Mouse (Mus musculus): ENCODE data around the gene Prss8. TPM values are rescaled to one million over a fixed set of nuclear protein-coding genes. Genes with fewer than 3 reads are reported as not detected.

Prss8 gene
- total and polyA plus RNA-seq, 3 experiments, result 0.12 to 0.21 TPM; not detected in 1

GRCm38 (mm10) chr7:127967922-127968828 is 38.3 kb upstream of the Prss8 start:
- DNase-seq (ENCODE audit: low read depth, low spot score), result peak; percentile 80
- TF ChIP-seq POLR2A (IDR thresholded peaks at IDR 0.05; ENCODE audit: control insufficient read depth in 1 of 2, insufficient read depth in 1 of 2, low read depth in 1 of 2, low read length in 2 of 2, poor library complexity in 1 of 2) (no peak), CTCF (IDR thresholded peaks at IDR 0.05 in 2 of 3, conservative IDR thresholded peaks at IDR 0.05 in 1 of 3; ENCODE audit: control insufficient read depth in 1 of 3, insufficient read depth in 1 of 3, low read depth in 2 of 3, low read length in 3 of 3, poor library complexity in 1 of 3, severe bottlenecking in 1 of 3) (no peak), NRF1 (IDR thresholded peaks at IDR 0.05; ENCODE audit: insufficient read depth, low read depth, low read length, poor library complexity, severe bottlenecking) (peak; percentile 51; the same call in 1 of the 2 replicates), E2F4 (IDR thresholded peaks at IDR 0.05; ENCODE audit: borderline replicate concordance, low read depth, low read length) (no peak), HCFC1 (IDR thresholded peaks at IDR 0.05; ENCODE audit: low read depth, low read length) (no peak; the same call in 1 of the 2 replicates), MAFK (IDR thresholded peaks at IDR 0.05; ENCODE audit: borderline replicate concordance, low read depth, low read length) (no peak), BHLHE40 (IDR thresholded peaks at IDR 0.05; ENCODE audit: borderline replicate concordance, low read depth, low read length) (no peak), POLR2AphosphoS2 (IDR thresholded peaks at IDR 0.05; ENCODE audit: low read length) (peak; percentile 41; the same call in 1 of the 2 replicates), ETS1 (IDR thresholded peaks at IDR 0.05; ENCODE audit: low read depth, low read length) (peak; percentile 40), POLR2AphosphoS5 (IDR thresholded peaks at IDR 0.05; ENCODE audit: borderline replicate concordance, low read depth, low read length) (no peak), ZMIZ1 (IDR thresholded peaks at IDR 0.05; ENCODE audit: low read depth, low read length) (no peak), RAD21 (IDR thresholded peaks at IDR 0.05; ENCODE audit: low read depth, low read length) (no peak), GATA1 (IDR thresholded peaks at IDR 0.05; ENCODE audit: low read depth, low read length) (no peak), KAT2A (conservative IDR thresholded peaks at IDR 0.05; ENCODE audit: low read depth, low read length) (no peak), MAZ (IDR thresholded peaks at IDR 0.05; ENCODE audit: low read depth, low read length) (0 out of 2 replicates have a peak, but pooled peaks have one; percentile 1), MXI1 (IDR thresholded peaks at IDR 0.05; ENCODE audit: low read depth, low read length) (peak; percentile 67), SIN3A (IDR thresholded peaks at IDR 0.05; ENCODE audit: low read length) (no peak; the same call in none of the 2 replicates), ELF1 (IDR thresholded peaks at IDR 0.05; ENCODE audit: low read depth, low read length) (no peak), SMC3 (IDR thresholded peaks at IDR 0.05; ENCODE audit: low read depth, low read length) (no peak), USF1 (IDR thresholded peaks at IDR 0.05; ENCODE audit: low read depth, low read length) (no peak), CHD2 (IDR thresholded peaks at IDR 0.05; ENCODE audit: low read length) (no peak), TBP (IDR thresholded peaks at IDR 0.05; ENCODE audit: low read depth, low read length) (no peak), ZNF384 (IDR thresholded peaks at IDR 0.05; ENCODE audit: low read depth, low read length) (peak; percentile 31; the same call in 1 of the 2 replicates)

More at GRCm38 (mm10) chr7:127967922-127968828, 38.3 kb upstream of the Prss8 start:
- H3K4me3 ChIP-seq (ENCODE audit: control insufficient read depth in 1 of 2, insufficient read depth in 1 of 2, low read depth in 2 of 2, low read length in 2 of 2), result peak overlapping the region; percentile 81 to 97
- peaks cover 3 to 17% of the 10 kb centered on the region in 2 experiments for H3K4me1 ChIP-seq (ENCODE audit: control insufficient read depth in 1 of 2, insufficient read depth in 2 of 2, low read length in 2 of 2)
- H3K36me3 ChIP-seq (ENCODE audit: control insufficient read depth in 1 of 2, insufficient read depth in 2 of 2, low read length in 2 of 2), result peaks cover 19 to 38% of the 10 kb centered on the region in 2 experiments
- peak overlapping the region; percentile 99 for H3K9ac ChIP-seq (ENCODE audit: control insufficient read depth, low read depth, low read length, poor library complexity, severe bottlenecking)
- H3K27ac ChIP-seq (ENCODE audit: control insufficient read depth, low read depth, low read length), result peak overlapping the region; percentile 37
- peaks cover 44% of the 10 kb centered on the region for H3K79me2 ChIP-seq (ENCODE audit: control insufficient read depth, insufficient read depth, low read length, poor library complexity)
- H3K27me3 ChIP-seq (ENCODE audit: control insufficient read depth in 1 of 2, insufficient read depth in 2 of 2, low read length in 2 of 2), result no peaks in the 10 kb centered on the region
- H3K9me3 ChIP-seq (replicated peaks; ENCODE audit: insufficient read depth, low read length), result no peaks in the 10 kb centered on the region
